Mouse (Mus musculus) kidney, postnatal 14 days (tissue): ENCODE measurements around the gene Tmem151b.

Experiments
- DNase-seq: peaks from one replicate; pipeline ENCODE4 v3.0.0; 2022; ENCODE audit warnings: mixed read lengths

Gene Tmem151b

GRCm38 (mm10) chr17:45563216-45563615, 13.7 kb upstream of the Tmem151b start:
- no peak for DNase-seq

DNA sequence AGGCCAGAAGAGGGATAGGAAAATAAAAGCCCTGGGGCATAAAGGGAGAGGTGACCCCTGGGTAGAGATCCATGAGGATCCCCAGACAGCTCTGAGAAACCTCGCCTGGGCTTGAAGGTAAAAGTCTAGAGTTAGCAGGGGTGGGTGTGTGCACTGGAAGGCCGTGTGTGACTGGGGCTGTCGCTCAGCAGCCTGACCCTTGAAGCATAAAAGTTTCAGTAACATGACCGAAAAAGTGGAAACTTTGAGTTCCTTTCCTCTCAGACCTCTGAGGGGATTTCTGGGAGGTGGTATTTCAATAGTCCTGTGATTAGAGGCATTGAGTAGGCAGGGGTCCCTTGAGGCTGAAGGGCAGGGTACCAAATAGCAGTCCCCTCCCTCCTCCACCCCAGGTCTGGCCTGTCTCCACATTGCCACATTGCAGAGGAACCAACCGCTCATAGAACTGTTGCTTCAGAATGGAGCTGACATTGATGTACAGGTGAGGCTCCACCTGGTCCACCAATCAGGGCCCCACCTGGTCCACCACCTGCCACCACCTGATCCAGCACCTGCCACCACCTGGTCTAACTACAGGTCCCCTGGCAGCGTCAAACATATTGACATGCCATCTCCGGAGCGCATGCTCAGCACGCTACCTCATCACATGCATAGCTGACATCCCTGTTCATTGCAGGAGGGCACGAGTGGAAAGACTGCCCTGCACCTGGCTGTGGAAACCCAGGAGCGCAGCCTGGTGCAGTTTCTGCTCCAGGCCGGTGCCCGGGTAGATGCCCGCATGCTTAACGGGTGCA, 10.5 kb upstream of the Tmem151b start:
- DNase-seq = no peak

- no peak for DNase-seq
Observed at GRCm38 (mm10) chr17:45557998-45558862, 8.8 kb upstream of the Tmem151b start.

- no peak for DNase-seq
Observed at GRCm38 (mm10) chr17:45557246-45557824, 7.9 kb upstream of the Tmem151b start.

DNA sequence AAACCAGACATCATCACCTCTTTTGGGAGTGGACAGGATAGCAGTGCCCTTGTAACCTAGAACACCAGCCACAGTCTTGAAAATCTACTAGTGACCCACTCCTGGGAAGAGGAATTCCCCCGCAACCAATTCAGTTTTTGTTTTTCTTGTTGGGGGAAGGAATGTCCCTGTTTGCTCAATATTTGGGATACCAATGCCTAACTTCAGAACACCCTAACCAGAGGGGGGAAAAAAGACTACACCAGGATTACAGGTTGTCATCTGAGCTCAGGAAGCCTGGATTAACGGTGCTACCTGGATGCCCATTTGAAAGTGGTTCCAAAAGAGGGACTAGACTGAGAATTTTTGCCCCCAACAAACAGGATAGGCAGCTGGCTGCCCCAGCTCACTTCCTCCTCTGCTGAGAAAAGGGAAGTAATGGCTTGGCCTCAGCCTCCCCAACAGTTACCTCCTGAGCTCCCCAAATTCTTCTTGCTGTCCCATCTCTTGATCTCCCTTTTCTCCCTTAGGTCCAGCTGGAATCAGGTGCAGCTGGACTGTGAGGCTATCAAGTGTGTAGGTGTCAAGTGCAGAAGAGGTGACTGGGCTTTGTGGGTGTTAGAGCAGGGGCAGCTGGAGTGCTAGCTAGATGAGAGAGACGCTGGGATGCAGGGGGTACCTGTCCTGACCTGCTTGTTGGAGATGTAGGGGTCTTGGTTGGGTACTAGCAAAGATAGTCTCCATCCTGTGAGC, 7.2 kb upstream of the Tmem151b start:
- DNase-seq = no peak

DNA sequence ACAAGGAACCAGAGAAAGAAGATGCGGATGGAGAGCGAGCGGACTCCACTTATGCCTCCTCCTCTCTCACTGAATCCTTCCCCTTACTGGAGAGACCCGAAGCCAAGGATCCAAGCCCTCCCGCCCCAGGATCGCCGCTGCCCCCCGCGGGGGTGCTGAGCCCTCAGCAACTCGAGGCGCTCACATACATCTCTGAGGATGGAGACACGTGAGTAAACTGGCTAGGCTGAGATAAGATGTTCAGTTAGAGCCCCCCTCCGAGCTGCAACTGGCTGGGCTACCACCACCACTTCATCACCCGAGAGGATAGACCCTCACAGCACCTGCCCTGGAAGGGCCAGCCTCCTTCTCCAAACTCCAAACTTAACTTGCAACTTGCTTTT, 6.6 kb upstream of the Tmem151b start:
- no peak for DNase-seq

GRCm38 (mm10) chr17:45555452-45556106, 6.1 kb upstream of the Tmem151b start, which contains the start of gene Nfkbie:
TSS of gene Nfkbie (plus strand) at chr17:45555703.
- peak; percentile 98 for DNase-seq

DNA sequence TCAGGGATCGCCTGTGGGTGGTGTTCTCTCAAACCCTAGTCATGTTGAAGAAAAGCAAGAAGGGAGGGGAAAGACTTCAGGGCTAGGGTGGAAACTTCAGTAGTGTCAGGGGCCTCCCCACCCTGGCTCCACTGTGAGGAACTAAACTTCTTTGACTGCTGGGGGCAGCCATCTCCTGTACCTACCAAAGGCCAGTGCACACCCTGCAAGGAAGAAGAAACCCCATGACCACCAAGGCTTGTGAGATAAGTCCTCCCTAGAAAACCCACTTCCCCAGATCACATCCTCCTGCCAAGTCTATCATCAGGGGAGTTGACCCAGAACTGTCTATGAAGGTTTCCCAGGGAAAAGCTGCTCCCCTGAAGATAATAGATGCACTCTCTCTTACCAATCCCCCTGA, 4.9 kb upstream of the Tmem151b start:
- no peak for DNase-seq

DNA sequence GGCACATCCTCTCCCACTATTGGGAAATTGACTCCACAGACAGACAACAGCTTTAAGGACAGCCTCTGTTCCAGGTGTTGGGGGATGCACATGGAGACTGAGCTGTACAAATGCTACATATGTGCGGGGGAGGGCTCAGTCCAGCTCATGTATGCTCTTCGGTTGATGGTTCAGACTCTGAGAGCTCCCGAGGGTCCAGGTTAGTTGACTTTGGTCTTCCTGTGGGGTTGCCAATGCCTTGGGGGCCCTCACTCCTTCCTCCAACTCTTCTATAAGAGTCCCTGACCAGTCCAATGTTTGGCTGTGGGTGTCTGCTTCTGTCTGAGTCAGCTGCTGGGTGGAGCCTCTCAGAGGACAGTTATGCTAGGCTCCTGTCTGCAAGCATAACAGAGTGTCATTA, 3.6 kb upstream of the Tmem151b start:
- DNase-seq = no peak

GRCm38 (mm10) chr17:45551816-45552451, 2.5 kb upstream of the Tmem151b start:
- DNase-seq = peak; percentile 86

DNA sequence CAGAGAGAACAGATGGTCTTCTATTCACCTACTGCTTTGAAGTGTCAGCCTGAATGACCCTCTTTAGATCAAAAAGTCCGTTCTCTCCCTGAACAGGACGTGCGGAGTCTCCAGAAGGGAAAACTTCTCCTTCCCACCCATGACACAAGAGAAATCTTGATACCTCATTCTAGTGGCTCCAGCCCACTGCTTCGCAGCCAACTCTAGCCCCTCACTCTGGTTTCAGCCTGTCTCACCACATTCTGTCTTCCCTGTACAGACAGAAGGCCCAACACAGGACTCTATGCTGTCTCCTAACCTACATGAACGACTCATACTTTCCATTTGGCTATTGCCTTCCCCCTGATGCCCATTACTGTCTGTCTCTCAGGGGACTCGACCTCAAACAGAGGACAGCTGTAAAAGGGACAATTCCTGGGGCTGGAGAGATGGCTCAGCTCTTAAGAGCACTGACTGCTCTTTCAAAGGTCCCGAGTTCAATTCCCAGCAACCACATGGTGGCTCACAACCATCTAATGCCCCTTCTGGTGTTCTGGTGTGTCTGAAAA, 1.8 kb upstream of the Tmem151b start:
- DNase-seq = no peak

- no peak for DNase-seq
Observed at GRCm38 (mm10) chr17:45550253-45550652, 776 bp upstream of the Tmem151b start.

- DNase-seq = no peak
Observed at GRCm38 (mm10) chr17:45548541-45549512, 650 bp downstream of the Tmem151b start.

DNA sequence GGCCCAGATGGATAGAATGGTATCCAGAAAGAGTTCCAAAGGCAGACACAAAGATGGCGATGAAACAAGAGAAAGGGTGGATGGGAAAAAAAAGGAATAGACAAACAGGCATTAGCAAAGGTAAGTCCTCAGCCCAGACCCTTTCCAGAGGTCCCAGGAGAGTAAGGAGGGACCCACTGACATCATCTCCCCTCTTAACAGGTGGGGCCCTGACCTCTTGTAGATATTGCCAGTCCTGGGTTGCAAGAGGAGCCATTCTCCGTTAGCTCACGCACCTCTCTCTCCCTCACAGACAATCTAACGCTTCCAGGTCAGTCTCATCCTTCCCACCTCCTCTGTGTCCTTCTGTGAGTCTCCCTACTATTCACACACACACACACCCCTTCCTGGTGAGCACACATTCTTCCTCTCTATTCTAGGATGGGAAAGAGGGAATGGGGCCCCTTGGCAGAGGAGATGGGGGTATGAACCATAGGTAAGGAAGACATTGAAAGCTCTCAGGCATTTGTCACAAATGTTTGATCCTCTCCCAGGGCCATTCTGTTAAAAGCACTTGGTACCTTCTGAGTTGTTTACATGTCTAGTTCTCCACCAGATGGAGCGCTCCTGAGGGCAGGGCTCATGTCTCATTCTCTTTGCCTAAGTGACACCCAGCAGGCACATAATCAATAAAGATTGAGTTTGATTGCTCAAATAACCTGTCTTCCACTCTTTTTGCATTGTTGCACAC, 1.9 kb downstream of the Tmem151b start:
- DNase-seq = no peak

DNA sequence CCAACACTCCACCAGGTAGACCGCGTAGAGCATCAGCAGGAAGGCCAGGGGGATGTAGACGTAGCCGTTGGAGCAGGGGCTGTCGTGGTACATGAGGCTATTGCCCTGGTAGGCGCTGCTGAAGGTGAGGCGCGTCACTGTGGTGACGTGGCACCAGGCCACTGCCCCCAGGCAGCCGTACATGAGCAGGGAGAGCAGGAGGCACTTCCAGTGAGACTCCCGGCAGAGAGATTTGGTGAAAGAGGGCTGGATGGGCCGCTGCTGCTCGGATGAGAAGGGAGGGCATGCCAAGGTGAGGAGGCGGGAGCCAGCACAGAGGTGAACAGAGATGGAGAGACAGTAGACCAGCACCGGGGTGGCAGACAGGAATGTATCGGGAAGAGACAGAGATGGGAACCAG, 2.5 kb downstream of the Tmem151b start:
- DNase-seq = no peak

DNA sequence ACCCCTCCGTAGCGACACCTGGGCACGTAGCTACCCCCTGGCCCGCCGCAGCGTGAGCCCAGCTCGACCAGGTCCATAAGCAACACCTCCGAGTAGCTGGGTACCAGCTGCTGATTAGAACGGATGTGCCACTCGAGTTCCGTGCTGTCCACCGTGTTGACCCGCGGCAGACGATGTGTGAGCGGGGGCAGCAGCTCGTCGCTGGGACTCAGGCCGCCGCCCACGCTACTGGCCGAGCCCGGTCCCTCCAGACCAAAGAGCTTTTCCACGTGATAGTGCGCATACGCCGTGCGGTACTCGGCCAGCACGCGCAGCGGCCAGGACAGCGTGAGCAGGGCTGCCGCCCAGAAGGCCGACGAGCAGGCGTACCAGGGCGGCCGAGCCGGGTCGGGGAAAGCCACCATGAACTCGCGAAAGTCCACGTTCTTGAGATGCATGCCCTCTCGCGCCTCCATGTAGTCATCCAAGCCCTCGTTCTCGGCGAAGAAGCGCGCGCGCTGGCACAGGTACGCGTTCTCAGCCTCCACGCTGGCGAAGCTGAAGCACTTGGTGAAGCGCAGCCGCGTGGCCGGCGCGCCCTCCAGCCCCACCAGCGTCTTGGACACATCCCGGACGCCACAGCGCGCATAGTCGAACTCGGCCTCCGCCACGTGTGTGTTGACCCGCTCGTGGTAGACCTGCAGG, 4.1 kb downstream of the Tmem151b start:
- no peak for DNase-seq

DNA sequence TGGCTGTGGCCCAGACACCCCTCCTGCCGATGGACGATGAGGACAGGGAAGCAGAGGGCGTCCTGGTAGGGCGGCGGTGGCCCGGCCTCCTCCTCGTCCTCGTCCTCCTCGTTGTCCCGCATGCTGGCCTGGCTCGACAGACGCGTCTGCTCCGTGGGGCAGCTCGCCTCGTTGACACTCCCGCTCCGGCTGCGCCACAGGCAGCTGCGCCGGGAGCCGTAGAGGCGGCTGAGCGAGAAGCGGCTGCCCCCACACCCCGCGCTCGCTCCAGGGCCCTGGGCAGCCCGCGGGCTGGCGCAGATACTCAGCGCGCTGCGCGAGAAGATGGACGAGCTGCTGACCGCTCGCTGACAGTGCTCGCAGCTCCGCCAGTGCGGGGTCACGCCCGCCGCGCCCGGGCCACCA, 4.6 kb downstream of the Tmem151b start:
- no peak for DNase-seq

DNA sequence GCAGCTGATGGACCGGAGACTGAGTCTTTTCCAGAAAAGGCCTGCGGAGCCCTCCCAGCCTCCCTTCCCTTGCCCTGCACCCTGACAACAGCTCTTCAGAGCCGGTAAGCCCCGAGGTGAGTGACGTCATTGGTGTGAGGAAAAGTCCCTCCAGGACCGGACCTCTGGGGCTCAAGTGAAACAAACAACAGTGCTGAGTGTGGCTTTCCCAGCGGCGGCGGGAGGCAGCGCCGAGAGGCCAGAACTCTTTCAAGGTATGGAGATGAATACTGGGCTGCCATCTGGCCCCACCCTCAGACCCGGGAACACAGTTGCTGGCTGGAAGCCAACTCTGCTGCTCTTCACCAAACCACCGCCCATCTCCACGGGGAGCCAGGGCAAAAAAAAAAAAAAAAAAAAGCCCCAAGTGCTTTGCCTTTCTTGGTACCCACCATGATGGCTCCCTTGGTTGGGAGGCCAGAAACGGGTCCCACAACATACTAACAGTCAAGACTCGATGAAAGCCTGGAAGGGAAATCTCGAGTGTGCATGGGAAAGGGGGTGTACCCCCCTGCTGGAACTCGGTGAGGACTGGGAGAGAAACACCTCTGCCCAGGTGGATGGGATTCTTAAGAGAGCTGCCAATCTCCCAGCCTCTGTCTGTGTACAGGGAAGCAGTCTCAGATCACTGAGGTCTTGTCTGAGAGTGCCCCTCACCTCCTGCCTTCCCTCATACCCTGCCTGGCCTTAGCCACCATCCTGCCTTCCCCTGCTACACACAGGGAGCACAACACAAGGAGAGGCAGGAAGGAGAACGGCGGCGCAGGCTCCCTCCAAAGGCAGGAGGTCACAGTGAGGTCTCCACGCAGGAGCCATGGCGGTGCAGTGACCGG, 5.2 kb downstream of the Tmem151b start:
- no peak for DNase-seq
